Mouse (Mus musculus) limb, embryonic 13.5 days (tissue): Measurements from ENCODE around the gene Tcp10a. TPM values are rescaled to one million over a fixed set of nuclear protein-coding genes. Genes with fewer than 3 reads are reported as not detected.
"Not testable (repeated sequence)": the region's sequence is repeated elsewhere in the genome, so short reads cannot be mapped to it uniquely, and the experiment has no call there.

ENCODE experiments used
- ATAC-seq: fragments of 200-750 bp; cut with Nextera tagmentation; 2 replicates; pipeline ENCODE4 v1.8.0; 2017; ENCODE audit warnings: low read depth, moderate number of reproducible peaks, moderate TSS enrichment; ENCODE audit not compliant: low FRiP score
- H3K27ac ChIP-seq: fragments of 300-500 bp; sonication (generic); 2 replicates; pipeline ENCODE4 v1.5.1; 2015; ENCODE audit warnings: inconsistent platforms, mild to moderate bottlenecking, moderate library complexity
- H3K27me3 ChIP-seq: fragments of 300-500 bp; sonication (generic); 2 replicates; pipeline ENCODE4 v1.6.1; 2015; ENCODE audit warnings: mild to moderate bottlenecking, inconsistent platforms
- H3K36me3 ChIP-seq: fragments of 300-500 bp; sonication (generic); 2 replicates; pipeline ENCODE4 v1.6.1; 2015; ENCODE audit warnings: inconsistent platforms, mild to moderate bottlenecking, moderate library complexity
- H3K4me1 ChIP-seq: fragments of 300-500 bp; sonication (generic); 2 replicates; pipeline ENCODE4 v1.6.1; 2015; ENCODE audit warnings: inconsistent platforms
- H3K4me2 ChIP-seq: fragments of 300-500 bp; sonication (generic); replicated peaks from 2 replicates; pipeline ENCODE4 v1.6.1; 2015; ENCODE audit warnings: inconsistent platforms, mild to moderate bottlenecking, moderate library complexity
- H3K4me3 ChIP-seq: fragments of 300-500 bp; sonication (generic); 2 replicates; pipeline ENCODE4 v1.5.1; 2015; ENCODE audit warnings: moderate library complexity, mild to moderate bottlenecking, inconsistent platforms
- H3K9ac ChIP-seq: fragments of 300-500 bp; sonication (generic); 2 replicates; pipeline ENCODE4 v1.6.1; 2015; ENCODE audit warnings: mild to moderate bottlenecking, inconsistent platforms
- H3K9me3 ChIP-seq: fragments of 300-500 bp; sonication (generic); 2 replicates; pipeline ENCODE4 v1.6.1; 2016; ENCODE audit warnings: inconsistent platforms
- WGBS: fragments of 180-500 bp; shearing (Covaris S2); methylation state at CpG from one replicate; pipeline ENCODE4 v1.1.7; 2015; 5-methylcytosine and 5-hydroxymethylcytosine counted together
- polyA plus RNA-seq: library from polyadenylated mRNA; unstranded; fragments of >200 nt; fragmentation: Nextera tagmentation; extraction: Ambion mirVana; gene quantifications from 2 replicates; pipeline ENCODE4 v1.2.1, GENCODE M21; 2015

Gene Tcp10a
- polyA plus RNA-seq, 1 experiment from 2014 or later: not detected

DNA sequence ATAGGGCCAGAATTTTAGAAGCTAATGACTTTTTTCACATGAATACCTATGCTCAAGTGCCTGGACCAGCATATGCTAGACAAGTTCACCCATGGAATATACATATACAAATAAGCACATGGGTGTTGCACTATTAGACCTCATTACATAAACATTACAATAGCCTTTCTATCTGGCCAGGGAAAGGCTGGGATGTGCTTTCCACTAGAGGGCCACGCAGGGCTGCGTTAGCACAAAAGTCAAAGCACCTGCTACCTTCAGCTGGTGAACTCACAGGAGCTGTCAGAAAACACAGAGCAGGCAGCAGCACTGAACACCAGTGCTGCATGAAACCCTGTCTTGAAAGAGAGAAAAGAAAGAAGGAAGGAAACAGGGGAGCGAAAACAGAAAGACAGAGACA is 53.5 kb downstream of the Tcp10a start:
- ATAC-seq, H3K4me2 ChIP-seq, H3K9ac ChIP-seq, H3K4me3 ChIP-seq, H3K9me3 ChIP-seq, H3K36me3 ChIP-seq, H3K4me1 ChIP-seq, H3K27me3 ChIP-seq, H3K27ac ChIP-seq: not testable (repeated sequence)
- 40% methylated on average over 2 of the region's 3 CpGs for WGBS

DNA sequence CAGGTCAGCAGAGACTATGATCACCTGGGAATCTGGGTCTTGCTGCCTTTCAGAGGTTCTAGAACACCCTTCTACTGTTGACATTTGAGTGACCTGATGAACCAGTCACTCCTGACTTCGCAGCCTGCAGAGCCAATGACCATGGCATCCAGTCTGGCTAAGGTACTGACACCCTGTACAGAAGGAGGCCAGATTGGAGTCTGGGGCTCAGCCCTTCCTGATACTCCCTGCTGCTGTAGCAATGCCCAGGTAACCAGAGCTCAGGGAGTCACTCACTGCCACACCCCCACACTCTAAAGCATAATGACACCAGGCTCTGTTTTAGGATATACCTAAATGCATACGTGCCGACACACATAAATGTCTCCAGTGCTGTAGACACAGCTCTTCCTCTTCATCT is 58.3 kb downstream of the Tcp10a start:
- H3K27ac ChIP-seq, H3K4me3 ChIP-seq, ATAC-seq, H3K9me3 ChIP-seq, H3K36me3 ChIP-seq, H3K4me2 ChIP-seq, H3K27me3 ChIP-seq, H3K9ac ChIP-seq, H3K4me1 ChIP-seq: not testable (repeated sequence)
- 84% methylated on average over 1 of the region's 3 CpGs for WGBS

GRCm38 (mm10) chr17:7383167-7384143 is 59.0 kb downstream of the Tcp10a start:
- WGBS: 79% methylated on average over 12 of the region's 13 CpGs
- not testable (repeated sequence) for H3K36me3 ChIP-seq, H3K4me3 ChIP-seq, H3K4me1 ChIP-seq, H3K27ac ChIP-seq, H3K9me3 ChIP-seq, ATAC-seq, H3K4me2 ChIP-seq, H3K9ac ChIP-seq, H3K27me3 ChIP-seq

GRCm38 (mm10) chr17:7385364-7385763 is 60.9 kb downstream of the Tcp10a start, which contains the start of gene Unc93a2:
TSS of gene Unc93a2 (minus strand) at chr17:7385464.
- not testable (repeated sequence) for H3K27ac ChIP-seq, H3K4me3 ChIP-seq, H3K36me3 ChIP-seq, ATAC-seq, H3K9me3 ChIP-seq, H3K9ac ChIP-seq, H3K27me3 ChIP-seq, H3K4me2 ChIP-seq, H3K4me1 ChIP-seq
- 66% methylated on average over 3 of the region's 3 CpGs for WGBS

GRCm38 (mm10) chr17:7386016-7386415 is 61.6 kb downstream of the Tcp10a start:
- not testable (repeated sequence) for H3K4me3 ChIP-seq, H3K27ac ChIP-seq, H3K27me3 ChIP-seq, ATAC-seq, H3K9ac ChIP-seq, H3K4me2 ChIP-seq, H3K36me3 ChIP-seq, H3K9me3 ChIP-seq, H3K4me1 ChIP-seq
- WGBS: 68% methylated on average over 8 of the region's 8 CpGs

- not testable (repeated sequence) for ATAC-seq
These were observed 64.0 kb downstream of the Tcp10a start for GRCm38 (mm10) chr17:7388341-7388957.

GRCm38 (mm10) chr17:7388958-7389356 is 64.5 kb downstream of the Tcp10a start:
- H3K27me3 ChIP-seq, H3K4me3 ChIP-seq, H3K9me3 ChIP-seq, H3K4me1 ChIP-seq, ATAC-seq, H3K9ac ChIP-seq, H3K36me3 ChIP-seq, H3K27ac ChIP-seq, H3K4me2 ChIP-seq: not testable (repeated sequence)
- WGBS: 70% methylated on average over 8 of the region's 8 CpGs

More at GRCm38 (mm10) chr17:7388341-7388957, 64.0 kb downstream of the Tcp10a start:
- WGBS: no CpG with 5 or more reads among the region's 2 CpGs
- H3K9ac ChIP-seq, H3K4me1 ChIP-seq, H3K27ac ChIP-seq, H3K9me3 ChIP-seq, H3K4me3 ChIP-seq, H3K36me3 ChIP-seq, H3K27me3 ChIP-seq, H3K4me2 ChIP-seq: not testable (repeated sequence)

DNA sequence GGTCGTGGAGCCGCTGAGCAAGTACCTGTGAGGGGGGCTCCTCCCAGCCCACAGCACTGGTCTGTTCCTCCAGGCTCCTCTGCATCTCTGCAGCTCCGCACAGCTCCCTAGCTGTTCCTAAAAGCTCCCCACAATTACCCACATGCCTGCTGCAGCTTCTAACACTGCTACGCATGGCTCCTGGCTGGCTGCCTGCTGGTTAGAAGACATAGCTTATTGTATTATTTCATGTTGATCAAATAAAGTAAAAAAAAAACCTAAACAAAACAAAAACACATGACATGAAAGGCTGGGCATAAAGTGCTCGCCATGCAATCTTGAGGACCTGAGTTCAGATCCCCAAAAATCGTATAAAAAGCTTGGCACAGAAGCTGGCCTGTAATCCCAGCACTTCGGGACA is 65.5 kb downstream of the Tcp10a start:
- H3K4me3 ChIP-seq, H3K36me3 ChIP-seq, H3K27ac ChIP-seq, H3K27me3 ChIP-seq, H3K9me3 ChIP-seq, H3K9ac ChIP-seq, H3K4me2 ChIP-seq, H3K4me1 ChIP-seq, ATAC-seq: not testable (repeated sequence)
- 71% methylated on average over 7 of the region's 7 CpGs for WGBS

- H3K27ac ChIP-seq, H3K4me3 ChIP-seq, H3K9ac ChIP-seq, ATAC-seq, H3K4me2 ChIP-seq, H3K27me3 ChIP-seq, H3K36me3 ChIP-seq, H3K4me1 ChIP-seq, H3K9me3 ChIP-seq: not testable (repeated sequence)
- WGBS: 91% methylated on average over 7 of the region's 7 CpGs
These were observed 70.7 kb downstream of the Tcp10a start for GRCm38 (mm10) chr17:7395116-7395515.

Other genes with a start within 250 kb of the Tcp10a start
- 14.6 and 16.0 TPM in 2 replicates for gene Rps6ka2, start 154.5 kb upstream of the Tcp10a start, polyA plus RNA-seq
- not detected in 2 replicates for gene Ttll2, start 28.1 kb downstream of the Tcp10a start, polyA plus RNA-seq
- not detected in 2 replicates for gene Gm49630, start 47.3 kb downstream of the Tcp10a start, polyA plus RNA-seq
- gene Unc93a2, start 60.8 kb downstream of the Tcp10a start, polyA plus RNA-seq: not detected in 2 replicates